Mouse (Mus musculus) kidney, embryonic 16.5 days (tissue): ENCODE results near the gene Fuom. TPM values are rescaled to one million over a fixed set of nuclear protein-coding genes. Genes with fewer than 3 reads are reported as not detected.
"Not testable (repeated sequence)": the region's sequence is repeated elsewhere in the genome, so short reads cannot be mapped to it uniquely, and the experiment has no call there.

Experiments
- ATAC-seq: fragments of 200-750 bp; cut with Nextera tagmentation; 2 replicates; pipeline ENCODE4 v1.8.0; 2017; ENCODE audit warnings: moderate TSS enrichment; ENCODE audit not compliant: low FRiP score, low TSS enrichment
- H3K27ac ChIP-seq: fragments of 300-500 bp; sonication (generic); 2 replicates; pipeline ENCODE4 v1.5.1; 2014; ENCODE audit warnings: low read length
- H3K27me3 ChIP-seq: fragments of 300-500 bp; sonication (generic); 2 replicates; pipeline ENCODE4 v1.6.1; 2014; ENCODE audit warnings: low read length, control low read depth, mixed read lengths; ENCODE audit not compliant: insufficient read depth
- H3K36me3 ChIP-seq: fragments of 300-500 bp; sonication (generic); 2 replicates; pipeline ENCODE4 v1.6.1; 2014; ENCODE audit warnings: low read length, control low read depth, mixed read lengths; ENCODE audit not compliant: insufficient read depth
- H3K4me1 ChIP-seq: fragments of 300-500 bp; sonication (generic); 2 replicates; pipeline ENCODE4 v1.6.1; 2014; ENCODE audit warnings: low read length, control low read depth, mixed read lengths; ENCODE audit not compliant: insufficient read depth
- H3K4me2 ChIP-seq: fragments of 300-500 bp; sonication (generic); replicated peaks from 2 replicates; pipeline ENCODE4 v1.6.1; 2014; ENCODE audit warnings: low read depth, low read length
- H3K4me3 ChIP-seq: fragments of 300-500 bp; sonication (generic); 2 replicates; pipeline ENCODE4 v1.5.1; 2014; ENCODE audit warnings: mild to moderate bottlenecking, low read length
- H3K9ac ChIP-seq: fragments of 300-500 bp; sonication (generic); replicated peaks from 2 replicates; pipeline ENCODE4 v1.6.1; 2014; ENCODE audit warnings: low read length
- H3K9me3 ChIP-seq: fragments of 300-500 bp; sonication (generic); 2 replicates; pipeline ENCODE4 v1.6.1; 2016; ENCODE audit warnings: low read length, control low read depth
- WGBS: fragments of 180-500 bp; shearing (Covaris S2); extraction: QIAGEN DNeasy Blood & Tissue Kit; methylation state at CpG from one replicate; pipeline ENCODE4 v1.1.7; 2014; 5-methylcytosine and 5-hydroxymethylcytosine counted together
- polyA plus RNA-seq: library from polyadenylated mRNA; unstranded; fragments of >200 nt; fragmentation: Nextera tagmentation; extraction: Ambion mirVana; gene quantifications from 2 replicates; pipeline ENCODE4 v1.2.1, GENCODE M21; 2015

The Fuom gene
- 36.1 and 41.3 TPM in 2 replicates for polyA plus RNA-seq

- H3K27ac ChIP-seq: peak within 1 kb of the TSS; percentile 77
- peaks cover 16% of the 10 kb centered on the region for H3K36me3 ChIP-seq
- peak within 1 kb of the TSS; percentile 55 for H3K4me3 ChIP-seq
- H3K27me3 ChIP-seq: no peaks in the 10 kb centered on the region
- H3K4me2 ChIP-seq: peak within 1 kb of the TSS; percentile 72
- under 1% methylated on average over 30 of the region's 30 CpGs for WGBS
- H3K9ac ChIP-seq: peak within 1 kb of the TSS; percentile 71
- peaks cover 12% of the 10 kb centered on the region for H3K4me1 ChIP-seq
- H3K9me3 ChIP-seq: no peaks in the 10 kb centered on the region
- ATAC-seq: peak; percentile 92
Measured at GRCm38 (mm10) chr7:140101993-140102860, at the start of gene Fuom. Gene Fuom, minus strand, starts transcription at chr7:140102441.

- Histone ChIP-seq H3K27ac (no peak overlapping the region), H3K27me3 (no peaks in the 10 kb centered on the region), H3K9me3 (no peaks in the 10 kb centered on the region), H3K9ac (no peak overlapping the region), H3K36me3 (0 out of 2 replicates have a peak, but pooled peaks cover 3% of the 10 kb centered on the region), H3K4me3 (no peak overlapping the region), H3K4me2 (no peak overlapping the region), H3K4me1 (no peaks in the 10 kb centered on the region)
- no peak for ATAC-seq
- WGBS: 86% methylated on average over 4 of the region's 4 CpGs
Measured at GRCm38 (mm10) chr7:140144550-140144949, 42.3 kb upstream of the Fuom start.

- Histone ChIP-seq H3K27ac (no peak overlapping the region), H3K4me1 (peaks cover 6% of the 10 kb centered on the region), H3K9ac (no peak overlapping the region), H3K4me3 (no peak overlapping the region), H3K36me3 (no peaks in the 10 kb centered on the region), H3K4me2 (no peak overlapping the region), H3K9me3 (no peaks in the 10 kb centered on the region), H3K27me3 (no peaks in the 10 kb centered on the region)
- ATAC-seq: no peak
- WGBS: 5% methylated on average over 14 of the region's 14 CpGs
Measured at GRCm38 (mm10) chr7:140141350-140141749, 39.1 kb upstream of the Fuom start.

GRCm38 (mm10) chr7:140138021-140138310 is 35.7 kb upstream of the Fuom start:
- peak overlapping the region; percentile 76 for H3K4me3 ChIP-seq
- 0 out of 2 replicates have a peak, but pooled peaks cover 5% of the 10 kb centered on the region for H3K36me3 ChIP-seq
- H3K9ac ChIP-seq: peak overlapping the region; percentile 94
- ATAC-seq: no peak
- no peaks in the 10 kb centered on the region for H3K27me3 ChIP-seq
- peaks cover 6% of the 10 kb centered on the region for H3K4me1 ChIP-seq
- 3% methylated on average over 8 of the region's 8 CpGs for WGBS
- H3K27ac ChIP-seq: peak overlapping the region; percentile 84
- H3K4me2 ChIP-seq: peak overlapping the region; percentile 80
- no peaks in the 10 kb centered on the region for H3K9me3 ChIP-seq

- H3K4me1 ChIP-seq: peaks cover 6% of the 10 kb centered on the region
- peak; percentile 99 for ATAC-seq
Measured at GRCm38 (mm10) chr7:140137135-140138020, 35.1 kb upstream of the Fuom start, which contains the start of gene Mtg1. Gene Mtg1, plus strand, starts transcription at chr7:140137564.

GRCm38 (mm10) chr7:140135106-140135770 is 33.0 kb upstream of the Fuom start:
- Histone ChIP-seq H3K9ac (no peak overlapping the region), H3K4me3 (no peak overlapping the region), H3K36me3 (peaks cover 9% of the 10 kb centered on the region; the same call in 1 of the 2 replicates), H3K9me3 (no peaks in the 10 kb centered on the region), H3K27ac (no peak overlapping the region), H3K27me3 (no peaks in the 10 kb centered on the region), H3K4me1 (peaks cover 6% of the 10 kb centered on the region), H3K4me2 (no peak overlapping the region)
- no peak for ATAC-seq
- WGBS: 92% methylated on average over 5 of the region's 5 CpGs

More at GRCm38 (mm10) chr7:140137135-140138020, 35.1 kb upstream of the Fuom start, which contains the start of gene Mtg1:
- no peaks in the 10 kb centered on the region for H3K27me3 ChIP-seq
- WGBS: 1% methylated on average over 39 of the region's 39 CpGs
- H3K4me3 ChIP-seq: peak within 1 kb of the TSS; percentile 76
- H3K9ac ChIP-seq: peak within 1 kb of the TSS; percentile 94
- H3K27ac ChIP-seq: peak within 1 kb of the TSS; percentile 84
- H3K9me3 ChIP-seq: no peaks in the 10 kb centered on the region
- peak within 1 kb of the TSS; percentile 80 for H3K4me2 ChIP-seq
- 0 out of 2 replicates have a peak, but pooled peaks cover 5% of the 10 kb centered on the region for H3K36me3 ChIP-seq

GRCm38 (mm10) chr7:140134033-140134432 is 31.8 kb upstream of the Fuom start:
- H3K9me3 ChIP-seq, ATAC-seq, H3K4me1 ChIP-seq, H3K27me3 ChIP-seq, H3K4me3 ChIP-seq, H3K9ac ChIP-seq, H3K27ac ChIP-seq, H3K4me2 ChIP-seq: not testable (repeated sequence)
- WGBS: 97% methylated on average over 3 of the region's 7 CpGs
- H3K36me3 ChIP-seq: peaks cover 17% of the 10 kb centered on the region

- H3K27ac ChIP-seq, H3K27me3 ChIP-seq, H3K9me3 ChIP-seq, H3K4me1 ChIP-seq, H3K4me2 ChIP-seq, ATAC-seq, H3K9ac ChIP-seq, H3K4me3 ChIP-seq: not testable (repeated sequence)
- peaks cover 18% of the 10 kb centered on the region for H3K36me3 ChIP-seq
- WGBS: 92% methylated on average over 7 of the region's 7 CpGs
Measured at GRCm38 (mm10) chr7:140132184-140132583, 29.9 kb upstream of the Fuom start.

- 83% methylated on average over 2 of the region's 2 CpGs for WGBS
Measured at GRCm38 (mm10) chr7:140127911-140128310, 25.7 kb upstream of the Fuom start.

More at GRCm38 (mm10) chr7:140127911-140128310, 25.7 kb upstream of the Fuom start:
- Histone ChIP-seq H3K4me2 (no peak overlapping the region), H3K27me3 (no peaks in the 10 kb centered on the region), H3K27ac (no peak overlapping the region), H3K4me3 (no peak overlapping the region), H3K36me3 (peaks cover 12% of the 10 kb centered on the region), H3K9me3 (no peaks in the 10 kb centered on the region), H3K9ac (no peak overlapping the region), H3K4me1 (peaks cover 10% of the 10 kb centered on the region)
- no peak for ATAC-seq
